Mouse (Mus musculus): ENCODE measurements around the gene Mindy2. TPM values are rescaled to one million over a fixed set of nuclear protein-coding genes. Genes with fewer than 3 reads are reported as not detected.

Gene Mindy2
- polyA plus RNA-seq, 1 experiment from 2014 or later, result 9.9 TPM

- Histone ChIP-seq H3K4me2 (peak overlapping the region; percentile 87), H3K9me3 (no peaks in the 10 kb centered on the region), H3K36me3 (no peaks in the 10 kb centered on the region), H3K9ac (peak overlapping the region; percentile 99), H3K4me3 (peak overlapping the region; percentile 93), H3K27ac (replicated peaks) (peak overlapping the region; percentile 97), H3K4me1 (peaks cover 35% of the 10 kb centered on the region), H3K27me3 (replicated peaks) (no peaks in the 10 kb centered on the region)
- WGBS, result under 1% methylated on average over 103 of the region's 103 CpGs
- ATAC-seq (ENCODE audit: extremely low read depth, insufficient number of reproducible peaks, low FRiP score, low TSS enrichment), result peak; percentile 61
These were observed 22.4 kb upstream of the Mindy2 start for GRCm38 (mm10) chr9:70679132-70680091.

GRCm38 (mm10) chr9:70678682-70679131 lies 21.7 kb upstream of the Mindy2 start, which contains the start of gene Adam10:
TSS of gene Adam10 (plus strand) at chr9:70678997.
- H3K36me3 ChIP-seq, result no peaks in the 10 kb centered on the region

GRCm38 (mm10) chr9:70675961-70676360 lies 19.0 kb upstream of the Mindy2 start:
- WGBS, result 87% methylated on average over 5 of the region's 5 CpGs
- Histone ChIP-seq H3K9ac (no peak overlapping the region), H3K27me3 (replicated peaks) (no peaks in the 10 kb centered on the region), H3K4me3 (no peak overlapping the region), H3K27ac (replicated peaks) (no peak overlapping the region), H3K9me3 (no peaks in the 10 kb centered on the region), H3K36me3 (no peaks in the 10 kb centered on the region), H3K4me1 (peaks cover 22% of the 10 kb centered on the region), H3K4me2 (no peak overlapping the region)
- no peak for ATAC-seq (ENCODE audit: extremely low read depth, insufficient number of reproducible peaks, low FRiP score, low TSS enrichment)

More at GRCm38 (mm10) chr9:70678682-70679131, 21.7 kb upstream of the Mindy2 start, which contains the start of gene Adam10:
- peak within 1 kb of the TSS; percentile 99 for H3K9ac ChIP-seq
- H3K27ac ChIP-seq (replicated peaks), result peak within 1 kb of the TSS; percentile 97
- peak within 1 kb of the TSS; percentile 87 for H3K4me2 ChIP-seq
- H3K4me1 ChIP-seq, result peaks cover 34% of the 10 kb centered on the region
- peak within 1 kb of the TSS; percentile 93 for H3K4me3 ChIP-seq
- WGBS, result under 1% methylated on average over 47 of the region's 48 CpGs
- ATAC-seq (ENCODE audit: extremely low read depth, insufficient number of reproducible peaks, low FRiP score, low TSS enrichment), result peak; percentile 99
- H3K27me3 ChIP-seq (replicated peaks), result no peaks in the 10 kb centered on the region
- H3K9me3 ChIP-seq, result no peaks in the 10 kb centered on the region

GRCm38 (mm10) chr9:70675117-70675516 lies 18.1 kb upstream of the Mindy2 start:
- Histone ChIP-seq H3K4me1 (peaks cover 13% of the 10 kb centered on the region), H3K36me3 (no peaks in the 10 kb centered on the region), H3K4me2 (no peak overlapping the region), H3K27me3 (replicated peaks) (no peaks in the 10 kb centered on the region), H3K9me3 (no peaks in the 10 kb centered on the region), H3K27ac (replicated peaks) (no peak overlapping the region), H3K9ac (no peak overlapping the region), H3K4me3 (no peak overlapping the region)
- no peak for ATAC-seq (ENCODE audit: extremely low read depth, insufficient number of reproducible peaks, low FRiP score, low TSS enrichment)
- 74% methylated on average over 4 of the region's 4 CpGs for WGBS

- H3K36me3 ChIP-seq, result no peaks in the 10 kb centered on the region
- no peak overlapping the region for H3K27ac ChIP-seq (replicated peaks)
- no peak overlapping the region for H3K4me2 ChIP-seq
- no peak overlapping the region for H3K4me3 ChIP-seq
- 72% methylated on average over 4 of the region's 4 CpGs for WGBS
- peaks cover 12% of the 10 kb centered on the region for H3K4me1 ChIP-seq
- H3K9ac ChIP-seq, result no peak overlapping the region
- no peaks in the 10 kb centered on the region for H3K9me3 ChIP-seq
- H3K27me3 ChIP-seq (replicated peaks), result no peaks in the 10 kb centered on the region
- ATAC-seq (ENCODE audit: extremely low read depth, insufficient number of reproducible peaks, low FRiP score, low TSS enrichment), result no peak
These were observed 16.7 kb upstream of the Mindy2 start for GRCm38 (mm10) chr9:70673656-70674055.

- WGBS, result 31% methylated on average over 10 of the region's 10 CpGs
- Histone ChIP-seq H3K4me3 (no peak overlapping the region), H3K9me3 (peaks cover 3% of the 10 kb centered on the region; the same call in 1 of the 2 replicates), H3K9ac (no peak overlapping the region; the same call in 1 of the 2 replicates), H3K4me1 (peaks cover 12% of the 10 kb centered on the region), H3K27me3 (replicated peaks) (no peaks in the 10 kb centered on the region), H3K4me2 (peak overlapping the region; percentile 20; the same call in 1 of the 2 replicates), H3K36me3 (no peaks in the 10 kb centered on the region), H3K27ac (replicated peaks) (no peak overlapping the region)
- ATAC-seq (ENCODE audit: extremely low read depth, insufficient number of reproducible peaks, low FRiP score, low TSS enrichment), result no peak
These were observed 15.0 kb upstream of the Mindy2 start for GRCm38 (mm10) chr9:70671772-70672579.

- ATAC-seq (ENCODE audit: extremely low read depth, insufficient number of reproducible peaks, low FRiP score, low TSS enrichment), result no peak
- Histone ChIP-seq H3K27me3 (replicated peaks) (no peaks in the 10 kb centered on the region), H3K4me2 (no peak overlapping the region), H3K27ac (replicated peaks) (no peak overlapping the region), H3K9me3 (peaks cover 3% of the 10 kb centered on the region; the same call in 1 of the 2 replicates), H3K36me3 (no peaks in the 10 kb centered on the region), H3K9ac (no peak overlapping the region), H3K4me1 (peaks cover 14% of the 10 kb centered on the region), H3K4me3 (no peak overlapping the region)
- 57% methylated on average over 6 of the region's 6 CpGs for WGBS
These were observed 14.3 kb upstream of the Mindy2 start for GRCm38 (mm10) chr9:70671278-70671677.

- no peak overlapping the region for H3K27ac ChIP-seq (replicated peaks)
- no peak for ATAC-seq (ENCODE audit: extremely low read depth, insufficient number of reproducible peaks, low FRiP score, low TSS enrichment)
- 75% methylated on average over 6 of the region's 6 CpGs for WGBS
These were observed 13.4 kb upstream of the Mindy2 start for GRCm38 (mm10) chr9:70670381-70670780.

GRCm38 (mm10) chr9:70669197-70669596 lies 12.2 kb upstream of the Mindy2 start:
- Histone ChIP-seq H3K4me2 (no peak overlapping the region), H3K4me3 (no peak overlapping the region), H3K9me3 (peaks cover 3% of the 10 kb centered on the region; the same call in 1 of the 2 replicates), H3K36me3 (no peaks in the 10 kb centered on the region), H3K4me1 (peaks cover 19% of the 10 kb centered on the region), H3K27me3 (replicated peaks) (no peaks in the 10 kb centered on the region), H3K27ac (replicated peaks) (no peak overlapping the region), H3K9ac (no peak overlapping the region)
- ATAC-seq (ENCODE audit: extremely low read depth, insufficient number of reproducible peaks, low FRiP score, low TSS enrichment), result 0 out of 2 replicates have a peak, but pooled peaks have one; percentile 25
- WGBS, result 49% methylated on average over 2 of the region's 2 CpGs

More at GRCm38 (mm10) chr9:70670381-70670780, 13.4 kb upstream of the Mindy2 start:
- no peaks in the 10 kb centered on the region for H3K27me3 ChIP-seq (replicated peaks)
- no peak overlapping the region for H3K4me2 ChIP-seq
- H3K9me3 ChIP-seq, result peaks cover 3% of the 10 kb centered on the region; the same call in 1 of the 2 replicates
- H3K4me1 ChIP-seq, result peaks cover 19% of the 10 kb centered on the region
- H3K36me3 ChIP-seq, result no peaks in the 10 kb centered on the region
- H3K9ac ChIP-seq, result no peak overlapping the region
- H3K4me3 ChIP-seq, result no peak overlapping the region

GRCm38 (mm10) chr9:70668048-70668447 lies 11.1 kb upstream of the Mindy2 start:
- ATAC-seq (ENCODE audit: extremely low read depth, insufficient number of reproducible peaks, low FRiP score, low TSS enrichment), result no peak

GRCm38 (mm10) chr9:70666811-70667210 lies 9.8 kb upstream of the Mindy2 start:
- ATAC-seq (ENCODE audit: extremely low read depth, insufficient number of reproducible peaks, low FRiP score, low TSS enrichment), result no peak
- Histone ChIP-seq H3K4me1 (peaks cover 13% of the 10 kb centered on the region), H3K4me2 (no peak overlapping the region), H3K36me3 (no peaks in the 10 kb centered on the region), H3K9ac (no peak overlapping the region), H3K27ac (replicated peaks) (no peak overlapping the region), H3K9me3 (peaks cover 3% of the 10 kb centered on the region; the same call in 1 of the 2 replicates), H3K4me3 (no peak overlapping the region), H3K27me3 (replicated peaks) (no peaks in the 10 kb centered on the region)
- 58% methylated on average over 7 of the region's 7 CpGs for WGBS

More at GRCm38 (mm10) chr9:70668048-70668447, 11.1 kb upstream of the Mindy2 start:
- no peak overlapping the region for H3K4me2 ChIP-seq
- H3K27me3 ChIP-seq (replicated peaks), result no peaks in the 10 kb centered on the region
- no peak overlapping the region for H3K9ac ChIP-seq
- H3K9me3 ChIP-seq, result peaks cover 3% of the 10 kb centered on the region; the same call in 1 of the 2 replicates
- H3K27ac ChIP-seq (replicated peaks), result no peak overlapping the region
- H3K4me1 ChIP-seq, result peaks cover 19% of the 10 kb centered on the region
- no peaks in the 10 kb centered on the region for H3K36me3 ChIP-seq
- H3K4me3 ChIP-seq, result no peak overlapping the region
